Mouse (Mus musculus) v-Abl transformed pro-B cells (cell line): ENCODE results near the gene Abcb10.
"Not testable (repeated sequence)": the region's sequence is repeated elsewhere in the genome, so short reads cannot be mapped to it uniquely, and the experiment has no call there.

Experiments used
- in situ Hi-C, 2 experiments: fragments of 400-800 bp; cut with MboI; formaldehyde crosslinking; loops; one replicate each; pipeline ENCODE4 v1.15.1; 2025; ENCODE audit not compliant: unreplicated experiment in 2 of 2

Gene Abcb10

DNA sequence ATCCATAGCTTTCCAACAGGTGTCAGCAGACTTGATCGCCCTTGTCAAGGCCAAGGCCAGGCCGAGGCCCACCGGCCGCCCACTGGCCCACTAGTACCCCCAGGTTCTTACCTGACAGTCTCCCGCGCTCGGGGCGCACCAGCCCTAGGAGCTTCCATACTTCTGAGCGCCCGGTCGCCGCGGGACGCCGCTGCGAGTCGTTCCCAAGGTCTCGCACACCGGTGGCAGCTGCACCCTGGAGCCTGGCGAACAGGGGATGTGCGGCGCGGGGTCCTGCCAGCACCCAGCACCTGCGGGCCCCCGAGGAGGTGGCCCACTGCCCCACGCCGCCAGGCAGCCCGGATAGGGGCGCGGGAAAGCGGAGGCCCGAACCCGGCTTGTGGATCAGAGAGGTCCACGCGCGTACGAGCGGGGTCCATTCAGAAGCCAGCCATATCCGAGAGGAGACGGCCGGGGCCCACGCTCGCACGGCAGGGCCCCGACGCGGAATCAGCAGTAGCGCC is 580 bp downstream of the Abcb10 start:
- in situ Hi-C loops, result no loop called here

GRCm38 (mm10) chr8:123981674-123982073 is 1.2 kb downstream of the Abcb10 start:
- in situ Hi-C loops, result no loop called here

DNA sequence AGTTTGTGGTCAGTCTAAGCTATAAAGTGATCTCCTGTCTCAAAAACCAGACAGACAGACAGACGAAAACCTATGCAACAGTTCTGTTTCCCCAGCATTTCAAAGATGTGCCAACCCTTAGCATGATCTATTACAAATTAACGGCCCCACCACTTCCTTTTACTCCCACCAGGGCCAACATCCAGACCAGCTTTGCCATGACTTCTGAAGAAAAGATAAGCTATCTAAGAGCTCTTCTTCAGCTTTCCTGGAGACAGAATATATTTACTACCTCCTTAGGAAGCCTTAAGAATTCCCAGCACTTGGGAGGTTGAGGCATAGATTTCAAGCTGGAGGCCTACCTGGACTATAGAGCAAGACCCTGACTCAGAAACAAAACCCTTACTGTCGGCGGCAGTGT is 2.7 kb downstream of the Abcb10 start:
- in situ Hi-C loops, result no loop called here

DNA sequence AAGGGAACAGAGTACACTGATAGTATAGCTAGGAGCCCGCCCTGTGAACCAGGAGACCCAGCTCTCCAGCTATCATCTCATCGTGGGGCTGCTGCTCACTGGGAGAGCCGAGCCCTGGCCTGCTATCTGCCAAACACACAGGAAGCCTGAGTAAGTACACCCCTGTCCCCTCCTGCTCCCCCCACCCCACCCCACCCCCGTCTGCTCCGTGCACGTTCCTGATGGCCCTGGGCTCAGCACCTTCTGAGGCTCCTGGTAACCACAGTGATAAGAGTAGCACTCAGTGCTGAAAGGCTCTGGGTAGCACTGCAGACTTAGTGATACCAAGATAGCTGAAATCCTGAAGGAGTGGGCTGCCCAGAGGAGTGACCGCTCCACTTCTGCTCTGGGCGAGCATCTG is 4.0 kb downstream of the Abcb10 start:
- in situ Hi-C loops, result no loop called here

DNA sequence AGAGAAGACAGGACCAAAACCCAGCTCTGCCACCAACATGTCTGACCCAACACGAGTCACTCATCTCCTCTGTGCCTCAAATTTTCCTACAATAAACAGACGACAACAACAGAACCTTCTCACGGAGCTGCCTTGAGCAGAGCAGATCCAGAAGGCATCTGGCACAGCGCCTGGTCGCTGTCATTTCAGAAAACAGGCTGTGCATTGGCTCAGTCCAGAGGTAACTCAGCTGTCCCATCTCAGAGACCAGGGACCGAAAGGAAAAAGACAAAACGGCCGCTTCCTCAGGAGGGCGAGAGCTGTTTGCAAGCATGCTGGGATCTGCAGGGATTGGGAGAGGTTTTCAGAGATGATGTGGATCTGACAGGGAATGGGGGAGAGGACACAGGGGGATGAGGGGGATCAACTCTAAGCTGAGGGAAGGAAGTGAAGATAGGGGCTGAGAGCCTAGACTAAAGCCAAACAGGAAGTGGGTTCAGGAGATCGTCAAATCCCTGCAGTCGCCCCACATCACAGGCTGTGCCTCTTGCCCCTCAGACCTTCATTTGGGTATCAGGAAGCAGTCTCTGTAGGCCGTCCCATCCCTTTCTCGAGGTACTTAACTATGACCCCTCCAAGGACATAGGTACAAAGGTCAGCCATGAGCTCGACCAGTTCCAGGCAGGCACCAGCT is 4.6 kb downstream of the Abcb10 start:
- in situ Hi-C loops, result no loop called here

DNA sequence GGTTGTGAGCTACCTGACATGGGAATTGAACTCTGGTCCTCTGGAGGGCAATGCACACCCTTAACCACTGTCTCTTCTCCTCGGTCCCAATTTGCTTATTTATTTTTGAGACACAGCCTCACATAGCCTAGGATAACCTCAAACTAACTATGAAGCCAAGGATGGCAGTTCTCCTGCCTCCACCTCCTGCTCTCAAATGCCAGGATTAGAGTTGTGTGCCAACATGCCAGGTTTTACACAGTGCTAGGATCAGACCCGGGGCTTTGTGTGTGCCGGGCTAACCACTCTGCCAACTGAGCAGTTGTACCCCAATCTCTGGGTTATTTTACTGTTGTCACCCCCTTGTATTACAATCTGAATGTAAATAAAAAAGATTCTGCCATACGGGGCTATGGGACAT is 5.4 kb downstream of the Abcb10 start:
- in situ Hi-C loops, result no loop called here

- in situ Hi-C loops, result no loop called here
Measured at GRCm38 (mm10) chr8:123973495-123973894, 9.4 kb downstream of the Abcb10 start.

DNA sequence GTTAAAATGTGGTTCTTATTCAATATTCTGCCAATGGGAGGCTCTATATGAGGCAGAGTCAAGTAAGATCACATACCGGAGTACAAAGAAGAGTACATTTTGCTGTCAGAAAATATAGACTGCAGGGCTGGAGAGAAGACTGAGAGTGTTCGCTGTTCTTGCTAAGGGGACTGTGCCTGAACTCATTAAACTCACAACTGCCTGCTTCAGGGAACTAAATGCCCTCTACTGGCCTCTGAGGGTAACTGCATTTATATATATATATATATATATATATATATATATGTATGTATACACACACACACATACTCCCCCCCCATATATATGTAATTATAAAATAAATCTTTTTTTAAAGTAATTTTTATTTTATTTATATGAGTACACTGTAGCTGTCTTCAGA is 16.0 kb downstream of the Abcb10 start:
- in situ Hi-C loops, result no loop called here

DNA sequence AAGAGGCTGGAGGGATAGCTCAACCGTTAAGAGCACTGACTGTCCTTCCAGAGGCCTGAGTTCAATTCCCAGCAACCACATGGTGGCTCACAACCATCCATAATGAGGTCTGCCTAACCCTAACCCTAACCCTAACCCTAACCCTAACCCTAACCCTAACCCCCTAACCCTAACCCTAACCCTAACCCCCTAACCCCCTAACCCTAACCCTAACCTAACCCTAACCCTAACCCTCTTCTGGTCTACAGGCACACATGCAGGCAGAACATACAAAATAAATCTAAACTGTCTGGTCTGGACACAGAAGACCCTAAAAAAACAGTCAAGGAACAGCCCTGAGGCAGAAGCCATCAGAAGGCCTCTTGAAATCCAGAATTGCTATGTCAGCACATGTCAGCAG is 21.6 kb downstream of the Abcb10 start:
- in situ Hi-C loops, result no loop called here

- in situ Hi-C loops, result not testable (repeated sequence)
Measured at GRCm38 (mm10) chr8:123960556-123960955, 22.4 kb downstream of the Abcb10 start.

GRCm38 (mm10) chr8:123960056-123960455 is 22.9 kb downstream of the Abcb10 start:
- in situ Hi-C loops, result no loop called here

DNA sequence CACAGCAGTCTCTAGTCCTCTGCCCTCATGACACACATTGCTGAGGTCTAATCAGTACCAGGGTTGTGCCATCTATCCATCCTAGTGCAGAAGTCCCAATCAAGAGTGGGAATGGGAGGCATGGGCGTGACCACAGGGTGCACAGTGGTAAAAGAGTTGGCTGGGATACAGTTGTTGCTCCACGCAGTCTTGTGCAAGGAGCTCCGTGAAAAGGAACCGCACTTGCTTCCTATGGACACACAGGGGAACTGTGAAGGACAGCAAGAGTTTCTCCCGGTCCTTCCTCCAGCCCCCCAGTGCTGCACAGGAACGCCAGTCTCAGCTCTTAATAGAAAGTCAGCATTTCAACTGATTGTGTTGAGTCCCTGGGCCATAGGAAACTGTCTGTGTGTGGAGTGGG is 23.4 kb downstream of the Abcb10 start:
- in situ Hi-C loops, result no loop called here

- in situ Hi-C loops, result no loop called here
Measured at GRCm38 (mm10) chr8:123958130-123958529, 24.8 kb downstream of the Abcb10 start.

- in situ Hi-C loops, result no loop called here
Measured at GRCm38 (mm10) chr8:123954246-123954645, 28.7 kb downstream of the Abcb10 start.

DNA sequence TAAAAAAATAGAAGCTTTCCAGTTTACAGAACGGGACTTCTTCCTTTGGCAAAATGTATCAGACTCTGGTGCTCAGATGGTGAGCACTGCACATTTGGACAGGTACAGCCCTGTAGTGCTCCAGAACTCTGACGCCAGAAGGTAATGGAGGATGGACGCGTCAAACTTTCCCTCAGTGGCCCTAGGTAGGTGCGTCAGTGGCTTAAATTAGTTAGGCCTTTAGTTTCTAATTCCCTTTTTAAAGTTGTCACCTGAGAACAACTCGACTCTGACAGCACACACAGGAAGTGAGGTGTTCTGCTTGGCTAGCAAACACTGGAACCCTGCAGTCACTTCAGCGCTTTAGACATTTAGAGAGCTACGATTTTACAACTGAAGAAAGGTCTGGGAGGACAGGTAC is 29.2 kb downstream of the Abcb10 start:
- in situ Hi-C loops, result no loop called here

- in situ Hi-C loops, result no loop called here
Measured at GRCm38 (mm10) chr8:123950077-123950802, 32.7 kb downstream of the Abcb10 start.

GRCm38 (mm10) chr8:123949686-123949986 is 33.3 kb downstream of the Abcb10 start:
- in situ Hi-C loops, result no loop called here

DNA sequence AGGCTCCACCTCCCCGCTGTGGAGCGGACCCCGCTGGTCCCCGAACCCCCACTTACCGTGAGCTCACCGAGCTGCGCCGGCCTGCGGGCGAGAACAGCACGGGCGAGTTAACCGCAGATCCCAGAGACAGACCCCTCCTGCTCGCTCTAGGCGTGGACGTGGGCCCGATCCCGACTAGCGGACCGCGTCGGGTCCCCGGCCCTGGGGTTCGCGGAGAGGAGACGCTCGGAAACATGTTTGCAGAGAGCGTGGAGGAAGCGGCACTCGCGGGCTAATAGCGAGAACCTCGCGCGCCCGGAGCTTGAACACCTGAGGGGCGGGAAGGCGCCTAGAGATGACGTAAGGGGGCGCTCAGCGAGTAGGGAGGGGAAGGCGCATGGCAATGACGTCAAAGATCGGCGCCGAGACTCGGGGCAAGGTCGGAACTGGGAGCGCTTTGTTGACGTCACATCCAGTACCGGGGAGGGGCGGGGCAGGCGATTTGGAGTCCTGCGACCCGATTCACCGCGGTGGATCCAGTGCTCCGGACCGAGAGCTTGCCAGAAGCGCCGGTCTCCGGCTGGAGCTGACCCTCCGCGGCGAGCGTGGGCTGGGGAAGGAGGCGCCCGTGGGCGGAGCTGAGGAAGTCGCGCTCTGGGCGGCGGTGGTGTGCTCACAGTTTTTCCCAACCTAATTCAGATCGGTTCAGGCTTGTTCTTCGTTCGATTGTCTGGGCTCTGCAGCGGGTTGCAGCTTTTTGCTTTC is 33.8 kb downstream of the Abcb10 start, which contains the start of gene Nup133:
Gene Nup133, minus strand, starts transcription at position 324 of the 744 bp plus-strand sequence.
- in situ Hi-C loops, result no loop called here

DNA sequence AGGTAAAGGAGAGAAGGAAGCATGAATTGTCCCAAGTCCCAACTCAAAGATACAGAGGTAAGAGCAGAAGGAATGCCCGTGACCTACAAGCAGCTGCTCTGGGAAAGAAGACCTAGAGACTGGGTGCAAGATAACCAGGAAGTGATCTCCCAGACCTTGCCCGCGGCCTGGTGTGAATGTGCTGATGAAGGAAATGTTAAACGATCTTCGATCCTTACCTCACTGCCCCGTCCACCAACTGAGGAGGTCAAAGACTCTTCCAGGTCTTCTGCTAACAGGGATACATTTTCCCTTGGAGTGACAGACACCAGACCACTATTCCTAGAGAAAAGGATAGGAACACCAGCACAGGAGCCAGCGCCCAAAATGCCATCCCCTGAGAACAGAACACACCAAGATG is 53.9 kb downstream of the Abcb10 start:
- in situ Hi-C loops, result loop anchor here (5.0 to 10.0 kb wide), 2 partner anchors 94 to 428 kb away; no protein-coding TSS in a partner anchor

GRCm38 (mm10) chr8:123925671-123926070 is 57.3 kb downstream of the Abcb10 start:
- in situ Hi-C loops, result loop anchor here (5.0 to 10.0 kb wide), 2 partner anchors 91 to 432 kb away; no protein-coding TSS in a partner anchor

GRCm38 (mm10) chr8:123924719-123925118 is 58.2 kb downstream of the Abcb10 start:
- in situ Hi-C loops, result loop anchor here (5.0 to 10.0 kb wide), 4 partner anchors 87 to 433 kb away; no protein-coding TSS in a partner anchor
